Mouse (Mus musculus) embryonic fibroblast, embryonic 13.5 days (primary cell): ENCODE results near the gene Hddc3.

Experiments used
- CTCF ChIP-seq: IDR thresholded peaks from 2 replicates; pipeline ENCODE4 v1.5.1; 2011; ENCODE audit warnings: mild to moderate bottlenecking, control low read depth, low read length, moderate library complexity, borderline replicate concordance; ENCODE audit not compliant: insufficient read depth
- POLR2A ChIP-seq: IDR thresholded peaks from 2 replicates; pipeline ENCODE4 v1.6.1; 2011; ENCODE audit warnings: low read depth, mild to moderate bottlenecking, control low read depth, low read length, moderate library complexity

DNA sequence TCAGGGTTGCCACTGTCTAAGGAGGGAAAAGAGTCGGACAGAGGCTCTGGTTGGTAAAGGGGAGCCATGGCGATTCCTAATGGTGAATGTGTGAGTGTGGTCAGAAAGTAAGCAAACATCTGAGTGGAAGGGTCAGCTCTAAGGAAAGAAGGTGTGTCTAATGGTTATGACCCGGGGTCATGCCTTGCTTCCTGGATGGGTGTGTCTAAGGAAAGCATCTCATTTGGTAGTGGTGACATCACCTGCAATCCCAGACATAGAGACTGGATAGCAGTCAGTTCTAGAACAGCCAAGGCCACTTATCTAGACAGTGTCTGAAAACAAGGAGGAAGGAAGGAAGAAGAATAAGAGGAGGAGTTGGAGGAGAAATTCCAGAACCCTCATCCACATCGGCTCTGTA, 8.1 kb upstream of the Hddc3 start:
- TF ChIP-seq CTCF, result no peak
- no peak for TF ChIP-seq POLR2A
